Mouse (Mus musculus): Measurements from ENCODE around the gene Polr3c.

Gene Polr3c

DNA sequence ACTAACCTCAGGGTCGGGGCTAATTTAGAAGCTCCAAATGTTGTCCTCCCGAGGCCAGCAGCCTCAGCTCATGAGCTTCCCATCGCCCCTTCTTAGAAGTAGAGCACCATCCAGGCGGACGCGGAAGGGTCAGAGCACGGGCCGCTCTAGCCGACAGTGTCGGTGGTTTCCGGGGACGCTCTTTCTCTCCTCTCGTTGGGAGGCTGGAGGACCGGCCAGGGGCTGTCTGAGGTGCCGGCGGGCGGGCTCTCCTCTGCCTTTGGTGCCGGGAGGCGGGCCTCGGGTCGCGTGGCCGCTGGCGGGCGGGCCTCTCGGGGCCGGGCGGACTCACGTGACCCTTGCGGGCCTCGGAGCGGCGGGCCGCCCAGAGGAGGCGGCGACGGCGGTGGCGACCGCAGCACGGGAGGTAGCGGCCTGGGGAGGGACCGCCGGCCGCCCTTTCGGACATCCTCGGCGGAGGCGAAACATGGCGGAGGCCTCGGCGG, at the start of gene Polr3c, which contains the start of gene Rnf115:
Polr3c (minus strand) TSS at position 286 of the 485 bp plus-strand sequence.
Rnf115 (plus strand) TSS at position 322 of the 485 bp plus-strand sequence.
- DNase-seq (ENCODE audit: low read depth, low spot score) = peak; percentile 98

DNA sequence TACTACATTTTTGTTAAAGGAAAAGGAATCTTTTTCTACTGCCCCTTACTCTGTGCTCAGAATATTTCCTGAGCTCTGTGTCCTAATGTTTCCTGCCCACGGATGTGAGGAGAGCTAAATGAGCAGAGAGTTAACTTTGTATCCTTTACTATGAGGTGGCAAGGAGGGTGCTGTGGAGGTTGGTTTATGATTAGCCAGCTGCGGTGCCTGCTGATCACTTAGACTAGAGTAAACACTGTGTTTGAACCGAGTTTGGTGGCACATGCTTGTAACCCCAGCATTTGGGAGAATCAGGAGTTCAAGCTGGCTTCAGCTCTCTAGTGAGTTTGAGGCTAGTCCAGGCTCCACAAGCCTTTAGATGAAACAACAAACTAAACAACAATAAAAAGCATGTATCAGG, 49.7 kb upstream of the Polr3c start:
- DNase-seq (ENCODE audit: low read depth, low spot score) = no peak

GRCm38 (mm10) chr3:96772949-96773348, 45.5 kb upstream of the Polr3c start:
- peak; percentile 22 for DNase-seq (ENCODE audit: low read depth, low spot score)

GRCm38 (mm10) chr3:96769971-96770370, 42.5 kb upstream of the Polr3c start:
- DNase-seq (ENCODE audit: low read depth, low spot score) = no peak

DNA sequence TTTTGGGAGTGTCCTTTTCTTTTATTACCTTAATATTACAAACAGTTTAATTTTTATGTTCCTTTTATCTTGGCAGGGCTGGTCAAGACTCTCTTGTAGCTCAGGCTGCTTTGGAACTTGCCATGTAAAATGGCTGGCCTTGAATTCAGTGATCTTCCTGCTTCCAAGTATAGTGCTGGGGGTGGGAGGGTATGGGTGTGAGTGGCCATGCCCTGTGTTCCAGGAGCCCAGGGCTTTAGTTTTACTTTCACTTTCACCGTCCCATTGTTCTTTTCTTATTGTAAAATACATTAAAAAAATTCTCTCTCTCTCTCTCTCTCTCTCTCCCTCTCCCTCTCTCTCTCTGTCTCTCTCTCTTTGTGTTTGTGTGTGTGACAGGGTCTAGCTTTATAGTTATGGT, 37.1 kb upstream of the Polr3c start:
- no peak for DNase-seq (ENCODE audit: low read depth, low spot score)

DNA sequence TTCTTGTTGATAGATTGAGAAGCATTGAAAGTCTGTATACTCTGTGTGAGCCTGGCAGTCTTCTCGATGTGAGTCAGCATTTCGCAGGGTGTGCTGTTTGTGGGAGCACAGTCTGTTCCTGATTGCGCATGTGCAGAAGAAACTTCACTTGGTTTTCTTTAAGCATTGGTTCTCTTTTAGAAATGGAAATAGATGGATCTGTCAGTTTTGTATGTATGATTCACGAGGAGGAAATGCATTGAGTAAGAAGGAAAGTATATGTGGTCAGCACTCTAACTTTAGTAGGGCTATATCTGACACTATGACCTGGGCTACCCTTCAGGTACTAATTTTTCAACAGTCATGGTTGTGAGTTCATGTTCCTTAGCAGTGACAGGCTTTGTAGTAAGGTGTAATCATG, 32.3 kb upstream of the Polr3c start:
- DNase-seq (ENCODE audit: low read depth, low spot score) = peak; percentile 77

- DNase-seq (ENCODE audit: low read depth, low spot score) = peak; percentile 67
Measured at GRCm38 (mm10) chr3:96757691-96758090, 30.3 kb upstream of the Polr3c start.

- no peak for DNase-seq (ENCODE audit: low read depth, low spot score)
Measured at GRCm38 (mm10) chr3:96755935-96756334, 28.5 kb upstream of the Polr3c start.

DNA sequence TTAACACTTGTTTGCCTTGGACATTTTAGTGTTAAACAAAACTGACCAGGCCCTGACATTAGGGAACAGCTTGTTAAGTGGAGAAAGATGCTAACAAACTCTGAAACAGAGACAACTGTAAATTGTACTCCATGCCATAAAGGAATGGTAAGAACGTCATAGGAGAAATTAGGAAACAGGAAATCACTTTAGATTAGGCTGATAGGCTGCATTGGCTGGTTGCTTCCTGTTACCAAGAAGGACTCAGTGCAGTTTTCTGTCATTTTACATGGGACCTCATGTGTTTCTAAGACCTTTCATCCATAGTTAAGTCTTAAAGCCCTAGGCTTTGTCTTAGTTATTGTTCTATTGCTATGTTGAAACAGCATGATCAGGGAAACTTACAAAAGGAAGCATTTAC, 19.4 kb upstream of the Polr3c start:
- no peak for DNase-seq (ENCODE audit: low read depth, low spot score)

DNA sequence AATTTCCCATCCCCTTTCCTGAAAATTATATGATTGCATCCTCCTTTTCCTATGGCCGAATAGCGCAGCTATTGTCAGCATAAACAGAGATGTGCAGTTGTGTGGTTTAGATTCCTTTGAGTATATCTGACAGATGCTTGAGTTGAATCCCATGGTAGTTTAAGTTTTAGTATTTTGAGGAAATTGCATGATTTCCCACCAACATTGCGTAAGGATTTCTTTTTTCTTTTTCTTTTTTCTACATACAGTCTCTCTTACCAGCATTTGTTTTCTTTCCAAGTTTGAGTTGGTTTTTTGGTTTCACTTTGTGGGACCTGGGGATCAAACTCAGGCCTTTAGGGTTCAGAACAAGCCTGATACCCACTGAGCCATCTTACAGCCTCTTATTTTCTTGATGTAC, 16.9 kb upstream of the Polr3c start:
- DNase-seq (ENCODE audit: low read depth, low spot score) = no peak

DNA sequence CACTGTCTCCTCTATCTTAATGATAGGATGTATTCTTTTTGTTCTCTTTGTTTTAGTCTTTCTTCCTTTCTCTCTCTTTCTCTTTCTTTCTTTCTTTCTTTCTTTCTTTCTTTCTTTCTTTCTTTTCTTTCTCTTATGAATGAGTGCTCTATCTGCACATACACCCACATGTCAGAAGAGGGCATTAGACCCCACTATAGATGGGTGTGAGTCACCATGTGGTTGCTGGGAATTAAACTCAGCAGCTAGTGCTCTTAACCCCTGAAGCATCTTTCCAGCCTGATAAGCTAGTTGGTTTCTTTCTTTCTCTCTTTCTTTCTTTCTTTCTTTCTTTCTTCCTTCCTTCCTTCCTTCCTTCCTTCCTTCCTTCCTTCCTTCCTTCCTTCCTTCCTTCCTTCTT, 12.9 kb upstream of the Polr3c start:
- peak; percentile 15 for DNase-seq (ENCODE audit: low read depth, low spot score)

DNA sequence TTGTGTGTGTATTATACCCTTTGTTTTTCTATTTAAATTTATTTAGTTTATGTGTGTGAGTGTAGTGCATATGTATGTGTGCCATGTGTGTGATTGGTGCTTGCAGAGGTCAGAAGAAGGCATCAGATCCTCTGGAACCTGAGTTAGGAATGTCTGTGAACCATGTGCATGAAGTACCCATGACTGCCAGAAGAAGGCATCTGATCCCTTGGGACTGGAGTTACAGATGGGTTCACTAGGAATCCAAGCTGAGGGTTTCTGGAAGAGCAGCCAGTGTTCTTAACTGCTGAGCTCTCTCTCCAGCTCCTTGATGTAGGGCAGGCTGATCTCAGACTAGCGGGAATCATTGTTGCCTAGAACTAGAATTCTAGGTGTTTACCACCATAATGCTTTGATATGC, 10.6 kb upstream of the Polr3c start:
- peak; percentile 27 for DNase-seq (ENCODE audit: low read depth, low spot score)

DNA sequence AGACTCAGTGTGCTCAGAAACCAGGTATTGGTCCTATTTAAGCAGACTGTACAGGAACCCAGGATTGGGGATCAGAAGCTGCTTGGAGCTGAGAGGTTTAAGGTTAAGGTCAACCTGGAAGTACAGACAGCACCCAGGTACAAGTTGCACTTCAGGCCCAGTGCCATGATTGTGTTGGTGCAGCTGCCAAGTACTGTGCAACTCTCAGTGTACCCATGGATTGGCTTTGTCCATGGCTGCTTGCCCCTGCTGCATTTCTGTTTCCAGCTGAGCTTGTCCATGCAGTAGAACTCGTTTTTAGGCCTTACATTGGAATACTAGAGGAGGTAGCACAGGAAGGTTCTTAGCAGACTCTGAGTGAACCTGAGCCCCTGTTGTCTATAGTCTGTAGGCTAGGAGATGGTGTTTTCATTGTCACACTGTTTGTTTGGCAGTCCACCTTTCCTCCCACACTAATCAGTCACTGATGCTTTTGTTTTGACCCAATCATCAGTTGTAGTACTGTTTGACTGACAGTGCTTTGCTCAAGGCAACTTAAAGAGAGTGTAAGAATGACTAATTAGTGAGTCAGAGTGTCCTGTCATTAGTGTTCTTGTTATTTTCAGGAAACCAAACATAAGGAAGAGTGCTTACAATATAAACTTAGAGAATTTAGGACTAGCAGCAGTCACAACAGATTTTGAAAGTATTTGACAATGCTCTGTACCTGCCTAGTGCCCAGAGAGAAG, 9.7 kb upstream of the Polr3c start:
- peak; percentile 12 for DNase-seq (ENCODE audit: low read depth, low spot score)

GRCm38 (mm10) chr3:96735200-96735599, 7.8 kb upstream of the Polr3c start:
- peak; percentile 72 for DNase-seq (ENCODE audit: low read depth, low spot score)

- no peak for DNase-seq (ENCODE audit: low read depth, low spot score)
Measured at GRCm38 (mm10) chr3:96733984-96734383, 6.6 kb upstream of the Polr3c start.

GRCm38 (mm10) chr3:96730785-96731184, 3.4 kb upstream of the Polr3c start:
- no peak for DNase-seq (ENCODE audit: low read depth, low spot score)

- peak; percentile 41 for DNase-seq (ENCODE audit: low read depth, low spot score)
Measured at GRCm38 (mm10) chr3:96729403-96729784, 2.0 kb upstream of the Polr3c start.

DNA sequence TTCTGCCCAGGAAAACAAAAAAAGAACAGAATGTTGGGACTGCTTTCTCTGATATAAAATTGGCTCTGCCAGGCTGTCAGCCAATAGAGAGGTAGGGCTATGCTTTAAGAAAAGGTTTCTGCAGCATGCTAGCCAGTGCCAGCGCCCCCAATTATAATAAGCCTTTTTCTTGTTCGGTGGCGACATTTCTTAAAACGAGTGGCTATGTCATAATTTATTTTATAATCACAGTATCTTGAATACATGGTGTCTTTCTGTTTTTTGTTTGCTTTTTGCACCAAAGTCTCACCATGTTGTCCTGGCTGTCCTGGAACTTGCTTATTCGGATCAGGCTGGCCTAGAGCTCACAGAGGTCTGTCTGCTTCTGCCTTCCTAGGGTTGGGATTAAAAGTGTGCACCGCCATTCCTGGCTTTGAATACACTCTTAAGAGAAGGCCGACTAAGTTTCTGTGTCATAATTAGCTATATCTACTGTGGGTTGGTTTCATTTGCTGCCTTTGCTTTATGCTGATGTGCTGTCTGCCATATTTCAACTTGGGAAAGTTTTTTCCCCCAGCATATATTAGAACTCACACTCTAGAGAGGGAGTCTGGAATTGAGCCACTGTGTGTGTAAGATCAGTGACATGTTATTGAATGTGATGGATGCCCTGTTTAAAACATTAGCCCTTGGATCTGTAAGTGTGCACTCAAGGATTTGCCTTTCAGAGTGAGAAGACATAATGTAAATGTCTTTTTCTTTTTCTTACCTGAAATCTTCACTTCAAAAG, 1.4 kb upstream of the Polr3c start:
- DNase-seq (ENCODE audit: low read depth, low spot score) = no peak

- peak; percentile 68 for DNase-seq (ENCODE audit: low read depth, low spot score)
Measured at GRCm38 (mm10) chr3:96727828-96728633, 603 bp upstream of the Polr3c start.

- DNase-seq (ENCODE audit: low read depth, low spot score) = peak; percentile 86
Measured at GRCm38 (mm10) chr3:96719173-96719572, 8.3 kb downstream of the Polr3c start.

DNA sequence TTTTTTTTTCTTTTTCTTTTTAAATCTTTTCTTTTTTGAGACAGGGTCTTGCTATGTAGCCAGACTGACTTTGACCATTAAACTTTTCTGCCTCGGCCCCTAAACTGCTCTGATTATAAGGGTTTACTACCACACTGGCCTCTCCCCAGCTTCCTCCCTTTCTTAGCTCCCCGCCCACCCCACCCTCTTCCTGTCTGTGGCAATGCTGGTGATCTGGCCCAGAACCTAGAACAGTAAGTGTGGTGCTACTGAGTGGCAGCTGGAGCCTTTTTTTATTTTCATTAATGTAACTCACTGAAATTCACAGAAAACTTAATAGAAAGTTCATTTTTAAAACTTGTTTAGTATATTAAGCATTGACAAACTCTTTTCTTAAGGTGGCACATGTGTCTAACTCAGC, 11.6 kb downstream of the Polr3c start:
- no peak for DNase-seq (ENCODE audit: low read depth, low spot score)

DNA sequence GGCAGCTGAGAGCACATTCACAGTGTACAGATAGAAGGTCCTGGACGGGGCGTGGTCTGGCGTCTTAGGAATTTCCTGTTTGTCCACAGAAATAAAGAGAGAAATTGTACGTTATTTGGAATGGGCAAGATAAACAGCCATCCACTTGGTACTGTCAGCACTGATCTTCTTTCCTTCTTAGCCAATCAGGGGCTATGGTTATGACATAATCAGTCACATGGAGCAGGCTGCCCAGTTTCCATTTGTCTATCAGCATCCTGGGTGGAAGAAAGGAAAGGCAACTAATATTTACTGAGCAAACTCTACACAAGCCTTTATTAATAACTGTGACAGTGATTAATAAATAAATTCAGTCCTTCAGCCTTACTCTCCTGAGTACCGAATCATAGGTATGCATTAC, 13.1 kb downstream of the Polr3c start:
- no peak for DNase-seq (ENCODE audit: low read depth, low spot score)

All from brain, adult 2 months (tissue).